Mouse (Mus musculus) C2C12 (cell line): ENCODE results near the gene Chuk. TPM values are rescaled to one million over a fixed set of nuclear protein-coding genes. Genes with fewer than 3 reads are reported as not detected.
A peak's percentile ranks its signal among the peaks of the same experiment; 100 is the strongest.

Source experiments
- H3K27me3 ChIP-seq: one replicate; pipeline ENCODE4 v1.6.1; 2011; ENCODE audit not compliant: control insufficient read depth, insufficient read depth, insufficient read length
- H3K36me3 ChIP-seq: one replicate; pipeline ENCODE4 v1.6.1; 2011; ENCODE audit not compliant: control insufficient read depth, insufficient read depth
- H3K4me3 ChIP-seq: one replicate; pipeline ENCODE4 v1.5.1; 2011; ENCODE audit warnings: mild to moderate bottlenecking, control low read depth; ENCODE audit not compliant: poor library complexity, insufficient read depth, severe bottlenecking
- H3K79me2 ChIP-seq: one replicate; pipeline ENCODE4 v1.6.1; 2011; ENCODE audit not compliant: control insufficient read depth, insufficient read depth
- H3K79me3 ChIP-seq: one replicate; pipeline ENCODE4 v1.6.1; 2011; ENCODE audit warnings: low read depth, control low read depth
- H3ac ChIP-seq: one replicate; pipeline ENCODE3; 2011; ENCODE audit warnings: low read depth; ENCODE audit not compliant: control insufficient read depth, insufficient read length
- CEBPB ChIP-seq: IDR thresholded peaks from one replicate; pipeline ENCODE4 v1.6.1; 2011; ENCODE audit warnings: low read depth, mild to moderate bottlenecking, control low read depth, moderate library complexity
- CTCF ChIP-seq: IDR thresholded peaks from one replicate; pipeline ENCODE4 v1.5.1; 2011; ENCODE audit not compliant: control insufficient read depth, insufficient read depth, insufficient read length
- FOSL1 ChIP-seq: IDR thresholded peaks from one replicate; pipeline ENCODE4 v1.8.0; 2011; ENCODE audit warnings: mild to moderate bottlenecking, low read length; ENCODE audit not compliant: poor library complexity, insufficient read depth, severe bottlenecking
- MAX ChIP-seq: IDR thresholded peaks from one replicate; pipeline ENCODE4 v1.6.1; 2011; ENCODE audit warnings: mild to moderate bottlenecking, control low read depth
- MYOD1 ChIP-seq: IDR thresholded peaks from one replicate; pipeline ENCODE4 v1.6.1; 2011; ENCODE audit warnings: low read depth; ENCODE audit not compliant: control insufficient read depth, insufficient read length
- MYOG ChIP-seq: IDR thresholded peaks from one replicate; pipeline ENCODE4 v1.6.1; 2011; ENCODE audit not compliant: control insufficient read depth, insufficient read length; ENCODE audit errors: extremely low read depth
- USF1 ChIP-seq: IDR thresholded peaks from one replicate; pipeline ENCODE4 v1.6.1; 2011; ENCODE audit warnings: low read depth, mild to moderate bottlenecking, control low read depth, moderate library complexity
- polyA plus RNA-seq: library from polyadenylated mRNA; unstranded; fragments of >200 nt; fragmentation: generic; extraction: Trizol; gene quantifications from one replicate; pipeline ENCODE4 v1.2.1, GENCODE M21; 2012; ENCODE audit warnings: missing spikeins

The Chuk gene
- polyA plus RNA-seq, 1 experiment = 9.7 TPM

DNA sequence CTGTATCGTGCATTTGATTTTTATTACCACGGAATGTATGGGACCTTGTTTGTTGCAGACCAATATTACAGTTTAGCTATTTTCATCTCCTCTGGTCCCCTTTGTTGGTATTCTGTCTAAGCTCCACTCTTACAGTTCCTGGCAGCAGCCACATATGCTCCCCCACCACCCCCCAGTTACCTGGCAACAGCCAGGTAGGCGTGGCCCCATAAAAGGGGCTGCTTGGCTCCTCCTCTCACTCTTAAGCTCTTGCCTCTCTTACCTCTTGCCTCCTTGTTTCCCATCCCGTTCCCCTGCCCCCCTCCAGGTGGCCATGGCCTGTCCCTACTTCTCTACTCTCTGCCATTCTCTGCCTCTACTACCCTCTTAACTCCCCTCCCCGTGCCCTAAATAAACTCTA is 36.1 kb downstream of the Chuk start:
- Histone ChIP-seq H3K4me3 (no peak overlapping the region), H3K79me2 (peaks cover 22% of the 10 kb centered on the region), H3K79me3 (peaks cover 3% of the 10 kb centered on the region), H3ac (no peak overlapping the region), H3K36me3 (peaks cover 46% of the 10 kb centered on the region), H3K27me3 (no peaks in the 10 kb centered on the region)
- TF ChIP-seq MYOG = no peak

DNA sequence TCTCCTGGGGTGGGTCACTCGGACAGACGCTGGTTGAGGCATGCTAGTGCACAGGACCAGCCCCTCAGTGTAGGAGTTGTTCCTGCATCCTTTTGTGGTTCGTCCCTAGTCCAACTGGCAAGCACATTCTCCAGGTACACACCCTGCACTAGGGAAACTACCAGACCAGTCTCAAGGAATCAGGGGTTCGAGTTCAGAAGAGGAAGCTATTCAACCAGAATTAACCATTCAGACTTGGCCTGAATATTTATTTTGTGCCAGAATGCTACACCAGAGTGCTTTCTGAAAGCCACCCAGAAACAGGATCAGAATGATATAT is 37.4 kb downstream of the Chuk start:
- Histone ChIP-seq H3K4me3 (peak overlapping the region; percentile 60), H3K27me3 (no peaks in the 10 kb centered on the region), H3K79me3 (peaks cover 3% of the 10 kb centered on the region), H3K36me3 (peaks cover 39% of the 10 kb centered on the region), H3ac (peak overlapping the region; percentile 32), H3K79me2 (peaks cover 22% of the 10 kb centered on the region)
- TF ChIP-seq CEBPB (no peak), MYOD1 (no peak), FOSL1 (no peak), USF1 (no peak), CTCF (no peak), MAX (no peak), MYOG (no peak)

DNA sequence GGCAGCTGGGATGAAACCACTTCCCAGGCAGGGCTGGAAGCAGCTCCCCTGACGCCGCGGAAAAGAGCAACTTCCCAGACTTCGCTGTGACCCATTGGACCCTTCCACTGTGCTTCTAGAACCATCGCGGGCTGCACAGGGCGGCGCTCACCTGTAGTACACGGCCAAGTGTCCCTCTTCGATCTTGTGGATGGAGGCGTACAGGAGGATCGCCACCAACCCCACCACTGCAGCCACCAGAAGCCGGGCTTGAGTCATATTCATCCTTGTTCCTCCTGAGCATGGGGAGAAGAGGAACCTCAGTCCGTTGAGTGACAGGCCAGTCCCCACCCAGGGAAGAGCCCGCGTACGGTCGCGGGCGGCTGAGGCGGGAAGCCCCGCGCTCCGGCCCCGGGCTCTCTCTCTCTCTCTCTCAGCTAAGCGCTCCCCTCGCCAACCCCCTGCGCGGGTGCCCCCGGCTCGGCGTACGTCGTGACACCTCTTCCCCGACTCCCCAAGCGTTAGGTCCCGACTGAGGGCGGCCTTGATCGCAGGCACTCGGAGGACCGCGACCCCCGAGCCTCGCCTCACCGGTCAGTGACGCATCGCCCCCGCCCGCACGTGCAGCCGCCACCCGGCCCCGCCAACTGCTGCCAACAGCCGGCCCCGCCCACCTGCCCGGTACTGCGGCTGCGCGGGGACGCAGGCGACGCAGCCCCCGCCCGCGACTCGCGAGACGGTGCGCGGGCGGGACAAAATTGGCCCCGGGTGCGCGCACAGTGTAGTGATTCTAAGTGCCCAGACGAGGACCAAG is 38.0 kb downstream of the Chuk start, which contains the start of gene Erlin1:
Gene Erlin1, minus strand, starts transcription at position 665 of the 793 bp plus-strand sequence.
- Histone ChIP-seq H3ac (peak within 1 kb of the TSS; percentile 89), H3K4me3 (peak within 1 kb of the TSS; percentile 60), H3K27me3 (no peaks in the 10 kb centered on the region), H3K79me2 (peaks cover 22% of the 10 kb centered on the region), H3K36me3 (peaks cover 39% of the 10 kb centered on the region), H3K79me3 (peaks cover 3% of the 10 kb centered on the region)
- TF ChIP-seq MYOD1 (no peak), MAX (peak; percentile 55), CTCF (no peak), FOSL1 (no peak), CEBPB (no peak)

DNA sequence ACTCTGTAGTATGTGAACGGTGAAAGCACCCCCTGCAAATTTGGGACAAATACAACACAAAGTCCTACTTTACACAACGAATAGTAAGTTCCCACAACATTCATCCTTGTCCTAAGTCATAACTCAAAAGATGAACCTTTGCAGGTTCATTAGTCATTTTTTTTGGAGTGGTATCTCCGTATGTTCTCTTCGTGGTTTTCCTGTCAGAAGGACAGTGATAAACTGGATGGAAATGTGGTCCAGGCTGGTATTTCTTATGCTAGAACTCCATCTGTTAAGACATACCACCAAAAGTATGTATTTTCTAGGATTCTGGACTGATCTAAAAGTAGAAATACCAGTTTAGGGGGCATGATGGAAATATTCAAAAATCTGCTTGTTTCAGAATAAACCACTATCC is 39.0 kb downstream of the Chuk start:
- peaks cover 3% of the 10 kb centered on the region for H3K79me3 ChIP-seq
- no peak overlapping the region for H3ac ChIP-seq
- H3K27me3 ChIP-seq = no peaks in the 10 kb centered on the region
- peak overlapping the region; percentile 60 for H3K4me3 ChIP-seq
- H3K79me2 ChIP-seq = peaks cover 22% of the 10 kb centered on the region
- TF ChIP-seq CTCF = no peak
- no peak for TF ChIP-seq CEBPB
- TF ChIP-seq MYOG = no peak
- no peak for TF ChIP-seq FOSL1
- no peak for TF ChIP-seq MAX
- H3K36me3 ChIP-seq = peaks cover 30% of the 10 kb centered on the region

DNA sequence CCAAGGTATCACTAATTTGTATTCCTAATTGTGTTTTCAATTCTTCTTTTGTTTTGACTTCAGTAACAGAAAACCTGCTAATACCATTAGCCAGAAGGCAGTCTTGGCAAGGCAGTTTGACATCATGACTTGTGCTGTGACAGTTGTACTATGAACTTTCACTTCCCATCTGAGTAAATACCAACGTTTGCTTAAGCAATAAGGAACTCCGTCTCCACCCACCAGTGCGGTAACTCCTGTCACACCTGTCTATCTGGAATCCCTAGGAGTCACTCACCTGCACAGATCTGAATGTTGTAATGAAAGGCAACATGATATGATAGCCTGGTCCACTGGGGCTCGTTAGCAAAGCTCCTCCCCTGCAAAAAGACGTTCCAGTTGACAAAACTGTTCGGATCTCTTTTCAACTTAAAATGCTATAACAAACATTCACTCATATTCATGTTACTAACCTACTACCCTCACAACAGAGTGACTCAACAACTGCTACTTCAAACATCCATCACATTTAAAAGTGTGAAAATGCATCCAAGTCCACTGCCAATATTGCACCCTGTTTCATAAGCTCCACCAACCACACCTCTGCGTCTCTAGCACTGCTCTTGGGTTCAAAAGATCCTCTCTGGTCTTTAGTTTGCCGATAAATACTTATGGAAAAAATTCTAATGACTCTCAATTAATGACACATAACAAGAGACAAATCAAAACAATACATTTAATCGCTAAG is 39.8 kb downstream of the Chuk start:
- Histone ChIP-seq H3K36me3 (peaks cover 27% of the 10 kb centered on the region), H3K4me3 (no peak overlapping the region), H3K27me3 (no peaks in the 10 kb centered on the region), H3ac (no peak overlapping the region), H3K79me3 (peaks cover 3% of the 10 kb centered on the region), H3K79me2 (peaks cover 22% of the 10 kb centered on the region)
- no peak for TF ChIP-seq USF1
- TF ChIP-seq CTCF = no peak
- TF ChIP-seq MYOG = no peak
- TF ChIP-seq CEBPB = no peak
- TF ChIP-seq MAX = no peak

DNA sequence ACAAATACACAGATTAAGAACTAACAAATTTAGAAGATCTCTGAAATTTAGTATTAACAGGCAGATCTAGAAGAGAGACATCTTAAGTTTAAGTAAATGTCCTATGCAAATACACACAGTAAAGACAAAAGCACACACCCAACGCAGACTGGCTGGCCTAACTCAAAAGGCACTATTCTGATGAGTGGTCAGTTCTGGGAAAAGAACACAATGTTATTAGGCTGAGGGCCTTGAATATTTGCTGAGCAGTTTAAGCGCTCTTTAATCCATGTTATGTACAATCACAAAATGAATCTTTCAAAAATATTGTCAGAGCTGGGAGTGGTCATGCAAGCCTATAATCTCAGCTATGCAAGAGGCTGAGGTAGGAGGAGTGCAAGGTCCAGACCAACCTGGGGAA is 42.5 kb downstream of the Chuk start:
- TF ChIP-seq FOSL1 (no peak), CTCF (no peak), CEBPB (no peak), MAX (no peak), USF1 (no peak), MYOD1 (no peak), MYOG (no peak)

More for the DNA sequence above, 42.5 kb downstream of the Chuk start:
- Histone ChIP-seq H3K36me3 (peaks cover 49% of the 10 kb centered on the region), H3ac (no peak overlapping the region), H3K4me3 (no peak overlapping the region), H3K27me3 (no peaks in the 10 kb centered on the region), H3K79me3 (peaks cover 3% of the 10 kb centered on the region), H3K79me2 (peaks cover 22% of the 10 kb centered on the region)
